Mouse (Mus musculus): ENCODE results near the gene Zfp541. TPM values are rescaled to one million over a fixed set of nuclear protein-coding genes. Genes with fewer than 3 reads are reported as not detected.
A peak's percentile ranks its signal among the peaks of the same experiment; 100 is the strongest.

The Zfp541 gene
- polyA plus RNA-seq, 1 experiment from 2014 or later, result not detected

DNA sequence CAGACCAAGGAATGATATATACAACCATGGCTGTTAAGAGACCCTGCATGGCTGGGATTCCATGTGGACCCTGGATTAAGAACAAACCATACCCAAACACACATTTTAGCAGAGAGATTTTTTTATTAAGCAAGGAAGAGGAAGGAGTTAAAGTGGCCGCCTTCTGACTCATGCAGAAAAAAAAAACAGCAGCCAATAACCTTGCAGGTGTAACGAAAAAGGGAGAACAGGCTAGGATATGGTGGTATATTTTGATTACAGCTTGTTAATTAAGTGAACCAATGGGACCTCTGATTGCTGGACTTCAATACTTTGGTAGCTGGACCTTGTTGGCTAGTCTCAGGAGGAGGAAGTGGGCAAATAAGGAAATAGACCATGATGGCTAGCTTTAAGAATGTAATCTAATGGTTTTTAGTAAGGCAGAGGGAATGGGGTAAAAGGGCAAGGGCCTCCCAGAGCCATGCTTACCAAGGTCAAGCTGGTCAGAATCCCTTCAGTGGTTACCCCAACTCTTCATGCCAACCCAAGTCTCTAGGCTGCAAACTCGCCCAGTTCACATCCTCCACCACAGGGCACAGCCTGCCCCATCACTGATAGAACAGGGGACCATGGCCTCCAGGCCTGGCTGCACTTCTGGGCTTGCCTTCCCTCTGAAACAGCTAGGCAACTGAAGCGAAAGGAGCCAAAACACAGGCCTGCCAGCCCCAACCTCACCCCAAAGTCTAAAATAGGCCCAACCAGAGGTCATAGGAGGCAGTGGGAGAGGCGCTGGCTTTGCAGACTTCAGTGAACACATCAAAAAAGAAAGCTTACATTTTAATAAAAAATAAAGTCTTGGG lies 42.1 kb upstream of the Zfp541 start:
- no peaks in the 10 kb centered on the region for H3K27me3 ChIP-seq (ENCODE audit: control insufficient read depth, insufficient read depth, low read length)
- no peaks in the 10 kb centered on the region for H3K4me1 ChIP-seq (ENCODE audit: control insufficient read depth, insufficient read depth, low read length)
- H3K4me2 ChIP-seq (ENCODE audit: low read depth, low read length), result no peak overlapping the region
- no peak for DNase-seq (ENCODE audit: low spot score)
- no peak overlapping the region for H3K4me3 ChIP-seq (ENCODE audit: low read depth, low read length)
- WGBS, result 82% methylated on average over 5 of the region's 5 CpGs
- ATAC-seq (replicated peaks; ENCODE audit: insufficient number of reproducible peaks, low FRiP score, low TSS enrichment, low read depth), result no peak
- no peaks in the 10 kb centered on the region for H3K36me3 ChIP-seq (replicated peaks; ENCODE audit: control insufficient read depth, insufficient read depth, low read depth, low read length)
- no peak overlapping the region for H3K27ac ChIP-seq (replicated peaks; ENCODE audit: low read depth, low read length)
- no peak overlapping the region for H3K9ac ChIP-seq (replicated peaks; ENCODE audit: low read length)
- H3K9me3 ChIP-seq (replicated peaks; ENCODE audit: control insufficient read depth, low read length), result no peaks in the 10 kb centered on the region

- no peaks in the 10 kb centered on the region for H3K27me3 ChIP-seq (ENCODE audit: control insufficient read depth, insufficient read depth, low read length)
- 92% methylated on average over 8 of the region's 8 CpGs for WGBS
- H3K4me3 ChIP-seq (ENCODE audit: low read depth, low read length), result no peak overlapping the region
- no peak overlapping the region for H3K27ac ChIP-seq (replicated peaks; ENCODE audit: low read depth, low read length)
- H3K9me3 ChIP-seq (replicated peaks; ENCODE audit: control insufficient read depth, low read length), result no peaks in the 10 kb centered on the region
- ATAC-seq (replicated peaks; ENCODE audit: insufficient number of reproducible peaks, low FRiP score, low TSS enrichment, low read depth), result no peak
- H3K36me3 ChIP-seq (replicated peaks; ENCODE audit: control insufficient read depth, insufficient read depth, low read depth, low read length), result no peaks in the 10 kb centered on the region
- no peak overlapping the region for H3K9ac ChIP-seq (replicated peaks; ENCODE audit: low read length)
- no peaks in the 10 kb centered on the region for H3K4me1 ChIP-seq (ENCODE audit: control insufficient read depth, insufficient read depth, low read length)
- no peak overlapping the region for H3K4me2 ChIP-seq (ENCODE audit: low read depth, low read length)
- DNase-seq (ENCODE audit: low spot score), result no peak
Measured at GRCm38 (mm10) chr7:16024603-16025222, 36.9 kb upstream of the Zfp541 start.

DNA sequence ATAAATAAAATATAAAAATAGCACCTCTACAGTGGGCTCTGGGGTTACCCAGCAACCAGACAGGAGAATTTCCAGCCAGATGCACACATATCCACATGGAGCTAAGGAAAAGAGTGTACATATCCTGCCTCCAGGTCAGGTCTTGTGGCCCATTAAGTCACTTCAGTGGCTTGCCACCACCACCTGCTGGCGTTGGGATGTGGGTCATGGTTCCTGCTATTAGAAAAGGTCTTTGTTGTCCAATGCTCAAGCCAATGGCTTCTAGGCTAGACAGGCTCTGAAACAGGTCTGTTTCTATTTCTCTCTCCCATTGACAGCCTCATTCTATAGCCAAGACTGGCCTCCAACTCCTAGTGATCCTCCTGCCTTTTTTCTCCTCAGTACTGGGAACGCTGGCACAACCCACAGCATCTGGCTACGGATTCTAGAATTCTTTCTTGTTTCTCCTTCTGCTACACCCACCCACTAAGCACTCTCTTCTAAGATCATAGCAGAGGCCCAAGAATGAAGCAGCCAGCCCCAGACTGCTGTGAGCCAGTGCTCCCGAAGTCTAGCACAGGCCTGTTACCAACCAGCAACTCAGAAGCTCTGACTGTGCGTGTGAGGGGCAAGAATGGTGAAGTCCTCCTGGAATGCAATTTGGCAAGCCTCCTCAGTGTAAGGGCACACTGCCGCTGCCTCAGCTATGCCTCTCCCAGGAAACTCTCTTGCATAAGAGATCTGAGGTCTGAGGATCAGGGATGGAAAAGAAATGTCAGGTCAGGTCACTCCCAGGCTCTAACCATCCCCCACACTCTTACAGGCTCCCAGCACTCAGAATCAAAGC lies 33.3 kb upstream of the Zfp541 start:
- Histone ChIP-seq H3K27me3 (ENCODE audit: control insufficient read depth, insufficient read depth, low read length) (no peaks in the 10 kb centered on the region), H3K4me2 (ENCODE audit: low read depth, low read length) (no peak overlapping the region), H3K9ac (replicated peaks; ENCODE audit: low read length) (no peak overlapping the region), H3K9me3 (replicated peaks; ENCODE audit: control insufficient read depth, low read length) (no peaks in the 10 kb centered on the region; the same call in 1 of the 2 replicates), H3K4me3 (ENCODE audit: low read depth, low read length) (no peak overlapping the region), H3K36me3 (replicated peaks; ENCODE audit: control insufficient read depth, insufficient read depth, low read depth, low read length) (no peaks in the 10 kb centered on the region), H3K27ac (replicated peaks; ENCODE audit: low read depth, low read length) (no peak overlapping the region), H3K4me1 (ENCODE audit: control insufficient read depth, insufficient read depth, low read length) (no peaks in the 10 kb centered on the region)
- 87% methylated on average over 6 of the region's 6 CpGs for WGBS
- ATAC-seq (replicated peaks; ENCODE audit: insufficient number of reproducible peaks, low FRiP score, low TSS enrichment, low read depth) (no peak), DNase-seq (ENCODE audit: low spot score) (no peak)

DNA sequence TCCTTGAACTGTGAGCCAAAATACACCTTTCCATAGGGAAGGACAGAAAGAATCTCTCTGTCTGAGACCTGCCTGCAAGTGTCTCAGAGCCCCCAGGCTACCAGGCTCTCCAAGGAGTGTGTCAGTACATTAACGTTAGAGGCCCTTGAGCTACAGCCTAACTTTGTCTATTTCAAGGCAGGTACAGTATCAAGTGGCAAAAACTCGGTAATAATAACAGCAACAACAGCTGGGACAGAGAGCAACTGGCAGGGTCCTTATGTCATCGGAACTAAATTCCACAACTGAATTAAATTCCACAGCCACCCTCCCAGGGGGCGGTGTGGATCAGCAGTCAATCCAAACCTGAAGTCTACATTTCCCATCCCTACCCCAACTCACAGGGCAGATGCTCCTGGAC lies 30.5 kb upstream of the Zfp541 start:
- Histone ChIP-seq H3K4me1 (ENCODE audit: control insufficient read depth, insufficient read depth, low read length) (no peaks in the 10 kb centered on the region), H3K27me3 (ENCODE audit: control insufficient read depth, insufficient read depth, low read length) (no peaks in the 10 kb centered on the region), H3K4me2 (ENCODE audit: low read depth, low read length) (no peak overlapping the region), H3K9ac (replicated peaks; ENCODE audit: low read length) (no peak overlapping the region), H3K27ac (replicated peaks; ENCODE audit: low read depth, low read length) (no peak overlapping the region), H3K9me3 (replicated peaks; ENCODE audit: control insufficient read depth, low read length) (no peaks in the 10 kb centered on the region; the same call in 1 of the 2 replicates), H3K36me3 (replicated peaks; ENCODE audit: control insufficient read depth, insufficient read depth, low read depth, low read length) (no peaks in the 10 kb centered on the region), H3K4me3 (ENCODE audit: low read depth, low read length) (no peak overlapping the region)
- ATAC-seq (replicated peaks; ENCODE audit: insufficient number of reproducible peaks, low FRiP score, low TSS enrichment, low read depth) (no peak), DNase-seq (ENCODE audit: low spot score) (no peak)
- 86% methylated on average over 4 of the region's 4 CpGs for WGBS

DNA sequence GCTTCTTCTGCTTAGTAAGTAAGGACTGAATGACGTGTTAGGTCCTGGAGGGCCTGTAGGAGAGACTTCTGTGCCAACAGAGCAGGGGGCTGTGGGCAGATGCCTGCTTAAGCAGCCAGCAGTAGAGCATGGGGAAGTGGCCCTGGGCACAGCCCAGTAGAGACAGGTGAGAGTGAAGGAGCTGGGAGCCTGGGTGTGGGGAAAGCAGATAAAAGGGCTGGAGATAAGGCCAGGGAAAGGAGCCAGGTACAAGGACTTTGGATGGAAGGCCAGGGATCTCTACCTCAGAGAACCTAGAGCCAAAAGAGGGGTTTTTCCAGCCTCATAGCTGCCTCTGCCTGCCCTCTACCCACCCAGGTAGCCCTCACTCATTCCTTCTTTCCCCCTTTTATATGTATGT lies 28.6 kb upstream of the Zfp541 start:
- Histone ChIP-seq H3K9ac (replicated peaks; ENCODE audit: low read length) (no peak overlapping the region), H3K4me3 (ENCODE audit: low read depth, low read length) (no peak overlapping the region), H3K4me1 (ENCODE audit: control insufficient read depth, insufficient read depth, low read length) (no peaks in the 10 kb centered on the region), H3K27ac (replicated peaks; ENCODE audit: low read depth, low read length) (no peak overlapping the region), H3K27me3 (ENCODE audit: control insufficient read depth, insufficient read depth, low read length) (no peaks in the 10 kb centered on the region), H3K4me2 (ENCODE audit: low read depth, low read length) (no peak overlapping the region), H3K36me3 (replicated peaks; ENCODE audit: control insufficient read depth, insufficient read depth, low read depth, low read length) (no peaks in the 10 kb centered on the region), H3K9me3 (replicated peaks; ENCODE audit: control insufficient read depth, low read length) (no peaks in the 10 kb centered on the region; the same call in 1 of the 2 replicates)
- ATAC-seq (replicated peaks; ENCODE audit: insufficient number of reproducible peaks, low FRiP score, low TSS enrichment, low read depth) (no peak), DNase-seq (ENCODE audit: low spot score) (no peak)
- 89% methylated on average over 1 of the region's 1 CpGs for WGBS

DNA sequence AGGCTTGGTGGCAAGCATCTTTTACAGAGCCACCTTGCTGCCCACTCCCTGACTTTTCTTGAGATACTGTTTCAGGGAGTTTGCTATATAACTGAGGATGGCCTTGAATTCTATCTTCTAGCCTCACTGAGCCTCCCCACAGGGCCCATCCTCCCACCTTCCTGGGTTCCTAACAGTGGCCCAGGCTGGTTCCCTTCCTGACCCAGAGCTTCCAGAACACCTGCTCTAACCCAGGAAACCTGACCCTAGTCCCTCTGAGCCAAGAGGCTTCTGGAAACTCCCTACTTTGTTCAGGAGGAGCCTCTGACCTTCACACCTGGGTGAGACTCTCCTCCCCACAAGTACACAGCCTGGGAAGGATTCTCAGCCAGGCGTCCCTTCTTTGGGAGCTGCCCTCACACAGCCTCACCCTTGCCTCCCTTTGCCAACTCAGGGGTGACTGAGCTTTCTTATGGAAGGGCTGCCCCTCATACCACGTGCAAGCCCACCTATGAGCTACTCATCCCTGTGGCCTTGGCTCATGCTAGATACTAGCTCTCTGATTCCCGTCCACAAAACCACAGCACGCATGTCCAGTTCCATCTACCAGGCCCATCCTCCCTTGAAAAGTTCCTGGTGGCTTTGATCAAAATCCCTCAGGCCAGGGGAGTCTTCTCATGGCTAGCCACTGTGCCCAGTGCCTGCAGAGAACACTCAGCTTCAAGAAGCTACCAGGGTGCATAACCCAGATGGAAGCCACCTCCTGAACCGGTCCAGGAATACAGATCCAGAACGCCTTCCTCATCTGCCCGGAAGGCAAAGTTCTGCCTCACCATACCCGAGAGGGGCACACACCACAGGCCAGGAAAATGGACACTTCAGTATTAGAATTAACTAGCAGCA lies 27.8 kb upstream of the Zfp541 start:
- no peak overlapping the region for H3K9ac ChIP-seq (replicated peaks; ENCODE audit: low read length)
- H3K4me3 ChIP-seq (ENCODE audit: low read depth, low read length), result no peak overlapping the region
- no peaks in the 10 kb centered on the region; the same call in 1 of the 2 replicates for H3K9me3 ChIP-seq (replicated peaks; ENCODE audit: control insufficient read depth, low read length)
- ATAC-seq (replicated peaks; ENCODE audit: insufficient number of reproducible peaks, low FRiP score, low TSS enrichment, low read depth) (0 out of 2 replicates have a peak, but pooled peaks have one; percentile 35), DNase-seq (ENCODE audit: low spot score) (no peak)
- H3K27ac ChIP-seq (replicated peaks; ENCODE audit: low read depth, low read length), result no peak overlapping the region
- H3K36me3 ChIP-seq (replicated peaks; ENCODE audit: control insufficient read depth, insufficient read depth, low read depth, low read length), result no peaks in the 10 kb centered on the region
- no peaks in the 10 kb centered on the region for H3K27me3 ChIP-seq (ENCODE audit: control insufficient read depth, insufficient read depth, low read length)
- no peak overlapping the region for H3K4me2 ChIP-seq (ENCODE audit: low read depth, low read length)
- H3K4me1 ChIP-seq (ENCODE audit: control insufficient read depth, insufficient read depth, low read length), result no peaks in the 10 kb centered on the region
- 92% methylated on average over 8 of the region's 8 CpGs for WGBS

DNA sequence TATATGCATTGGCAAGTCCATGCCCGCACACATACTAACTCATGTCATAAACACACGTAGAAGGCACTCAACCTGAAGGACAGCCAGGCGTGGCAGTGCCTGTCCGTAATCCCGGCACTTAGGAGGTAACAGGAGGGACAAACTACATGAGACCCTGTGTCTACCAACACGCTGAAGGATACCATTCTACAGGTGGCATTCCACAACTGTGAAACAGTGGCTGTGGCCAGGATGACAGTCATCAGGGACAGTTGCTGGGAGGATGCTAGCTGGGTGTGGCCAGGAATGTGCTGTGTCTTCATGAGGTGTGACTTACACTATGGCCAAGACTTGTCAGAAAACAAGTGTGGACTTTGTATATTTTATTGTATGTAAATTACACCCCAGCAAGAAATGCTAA lies 24.6 kb upstream of the Zfp541 start:
- Histone ChIP-seq H3K27ac (replicated peaks; ENCODE audit: low read depth, low read length) (no peak overlapping the region), H3K9me3 (replicated peaks; ENCODE audit: control insufficient read depth, low read length) (no peaks in the 10 kb centered on the region), H3K4me3 (ENCODE audit: low read depth, low read length) (no peak overlapping the region), H3K27me3 (ENCODE audit: control insufficient read depth, insufficient read depth, low read length) (no peaks in the 10 kb centered on the region), H3K36me3 (replicated peaks; ENCODE audit: control insufficient read depth, insufficient read depth, low read depth, low read length) (no peaks in the 10 kb centered on the region), H3K4me2 (ENCODE audit: low read depth, low read length) (no peak overlapping the region), H3K9ac (replicated peaks; ENCODE audit: low read length) (no peak overlapping the region), H3K4me1 (ENCODE audit: control insufficient read depth, insufficient read depth, low read length) (no peaks in the 10 kb centered on the region)
- ATAC-seq (replicated peaks; ENCODE audit: insufficient number of reproducible peaks, low FRiP score, low TSS enrichment, low read depth) (no peak), DNase-seq (ENCODE audit: low spot score) (no peak)
- 92% methylated on average over 6 of the region's 6 CpGs for WGBS
